Mouse (Mus musculus) lung, postnatal 0 days (tissue): ENCODE measurements around the gene Shld2.

Source experiments
- CTCF ChIP-seq: IDR thresholded peaks from 2 replicates; pipeline ENCODE4 v1.5.1; 2016; ENCODE audit warnings: antibody characterized with exemption, mild to moderate bottlenecking
- EP300 ChIP-seq: IDR thresholded peaks from 2 replicates; pipeline ENCODE4 v1.6.1; 2016; ENCODE audit warnings: antibody characterized with exemption, mild to moderate bottlenecking, control low read depth

GRCm38 (mm10) chr14:34302681-34303242, 7.5 kb downstream of the Shld2 start:
- TF ChIP-seq CTCF (no peak), EP300 (no peak)
